Mouse (Mus musculus): ENCODE data around the gene Otulinl. TPM values are rescaled to one million over a fixed set of nuclear protein-coding genes. Genes with fewer than 3 reads are reported as not detected.

The Otulinl gene
- polyA plus RNA-seq, 1 experiment from 2014 or later, result 11.0 TPM

- no peak overlapping the region for H3K4me2 ChIP-seq (ENCODE audit: low read depth, low read length)
- H3K4me3 ChIP-seq (ENCODE audit: low read length), result no peak overlapping the region
- no peak overlapping the region for H3K27ac ChIP-seq (ENCODE audit: low read length)
- no peak for ATAC-seq
- H3K9ac ChIP-seq (ENCODE audit: low read depth, low read length), result no peak overlapping the region
- no peaks in the 10 kb centered on the region for H3K36me3 ChIP-seq (ENCODE audit: control insufficient read depth, insufficient read depth, low read length)
- WGBS, result 75% methylated on average over 8 of the region's 8 CpGs
- H3K4me1 ChIP-seq (ENCODE audit: control insufficient read depth, insufficient read depth, low read length), result no peaks in the 10 kb centered on the region
- H3K27me3 ChIP-seq (replicated peaks; ENCODE audit: control insufficient read depth, insufficient read depth, low read length), result no peaks in the 10 kb centered on the region
- H3K9me3 ChIP-seq (ENCODE audit: control insufficient read depth, low read length), result no peaks in the 10 kb centered on the region
These were observed 9.1 kb downstream of the Otulinl start for GRCm38 (mm10) chr15:27672259-27672658.

- WGBS, result 81% methylated on average over 10 of the region's 10 CpGs
These were observed 9.7 kb downstream of the Otulinl start for GRCm38 (mm10) chr15:27671612-27672245.

GRCm38 (mm10) chr15:27670708-27671107 lies 10.7 kb downstream of the Otulinl start:
- H3K4me3 ChIP-seq (ENCODE audit: low read length), result no peak overlapping the region
- no peaks in the 10 kb centered on the region for H3K4me1 ChIP-seq (ENCODE audit: control insufficient read depth, insufficient read depth, low read length)
- no peak overlapping the region for H3K4me2 ChIP-seq (ENCODE audit: low read depth, low read length)
- no peak overlapping the region for H3K27ac ChIP-seq (ENCODE audit: low read length)
- no peak for ATAC-seq
- H3K36me3 ChIP-seq (ENCODE audit: control insufficient read depth, insufficient read depth, low read length), result no peaks in the 10 kb centered on the region
- H3K9ac ChIP-seq (ENCODE audit: low read depth, low read length), result no peak overlapping the region
- H3K9me3 ChIP-seq (ENCODE audit: control insufficient read depth, low read length), result no peaks in the 10 kb centered on the region
- H3K27me3 ChIP-seq (replicated peaks; ENCODE audit: control insufficient read depth, insufficient read depth, low read length), result no peaks in the 10 kb centered on the region
- WGBS, result 79% methylated on average over 8 of the region's 8 CpGs

More at GRCm38 (mm10) chr15:27671612-27672245, 9.7 kb downstream of the Otulinl start:
- H3K4me1 ChIP-seq (ENCODE audit: control insufficient read depth, insufficient read depth, low read length), result no peaks in the 10 kb centered on the region
- ATAC-seq, result no peak
- no peaks in the 10 kb centered on the region for H3K27me3 ChIP-seq (replicated peaks; ENCODE audit: control insufficient read depth, insufficient read depth, low read length)
- no peak overlapping the region for H3K9ac ChIP-seq (ENCODE audit: low read depth, low read length)
- H3K36me3 ChIP-seq (ENCODE audit: control insufficient read depth, insufficient read depth, low read length), result no peaks in the 10 kb centered on the region
- no peak overlapping the region for H3K27ac ChIP-seq (ENCODE audit: low read length)
- H3K4me2 ChIP-seq (ENCODE audit: low read depth, low read length), result no peak overlapping the region
- H3K9me3 ChIP-seq (ENCODE audit: control insufficient read depth, low read length), result no peaks in the 10 kb centered on the region
- H3K4me3 ChIP-seq (ENCODE audit: low read length), result no peak overlapping the region

GRCm38 (mm10) chr15:27669931-27670411 lies 11.4 kb downstream of the Otulinl start:
- Histone ChIP-seq H3K4me1 (ENCODE audit: control insufficient read depth, insufficient read depth, low read length) (0 out of 2 replicates have a peak, but pooled peaks cover 4% of the 10 kb centered on the region), H3K27ac (ENCODE audit: low read length) (no peak overlapping the region), H3K9ac (ENCODE audit: low read depth, low read length) (no peak overlapping the region), H3K4me2 (ENCODE audit: low read depth, low read length) (no peak overlapping the region), H3K9me3 (ENCODE audit: control insufficient read depth, low read length) (no peaks in the 10 kb centered on the region), H3K4me3 (ENCODE audit: low read length) (no peak overlapping the region), H3K27me3 (replicated peaks; ENCODE audit: control insufficient read depth, insufficient read depth, low read length) (no peaks in the 10 kb centered on the region), H3K36me3 (ENCODE audit: control insufficient read depth, insufficient read depth, low read length) (no peaks in the 10 kb centered on the region)
- ATAC-seq, result no peak
- 85% methylated on average over 12 of the region's 12 CpGs for WGBS

- no peak overlapping the region for H3K9ac ChIP-seq (ENCODE audit: low read depth, low read length)
- H3K36me3 ChIP-seq (ENCODE audit: control insufficient read depth, insufficient read depth, low read length), result no peaks in the 10 kb centered on the region
- no peaks in the 10 kb centered on the region for H3K9me3 ChIP-seq (ENCODE audit: control insufficient read depth, low read length)
- no peak overlapping the region for H3K4me2 ChIP-seq (ENCODE audit: low read depth, low read length)
- H3K4me3 ChIP-seq (ENCODE audit: low read length), result no peak overlapping the region
- H3K27ac ChIP-seq (ENCODE audit: low read length), result no peak overlapping the region
- no peak for ATAC-seq
- H3K27me3 ChIP-seq (replicated peaks; ENCODE audit: control insufficient read depth, insufficient read depth, low read length), result no peaks in the 10 kb centered on the region
- H3K4me1 ChIP-seq (ENCODE audit: control insufficient read depth, insufficient read depth, low read length), result 0 out of 2 replicates have a peak, but pooled peaks cover 4% of the 10 kb centered on the region
- 80% methylated on average over 4 of the region's 4 CpGs for WGBS
These were observed 12.1 kb downstream of the Otulinl start for GRCm38 (mm10) chr15:27669276-27669675.

- Histone ChIP-seq H3K27me3 (replicated peaks; ENCODE audit: control insufficient read depth, insufficient read depth, low read length) (no peaks in the 10 kb centered on the region), H3K36me3 (ENCODE audit: control insufficient read depth, insufficient read depth, low read length) (no peaks in the 10 kb centered on the region), H3K27ac (ENCODE audit: low read length) (no peak overlapping the region), H3K4me3 (ENCODE audit: low read length) (no peak overlapping the region), H3K4me2 (ENCODE audit: low read depth, low read length) (no peak overlapping the region), H3K9me3 (ENCODE audit: control insufficient read depth, low read length) (no peaks in the 10 kb centered on the region), H3K9ac (ENCODE audit: low read depth, low read length) (no peak overlapping the region), H3K4me1 (ENCODE audit: control insufficient read depth, insufficient read depth, low read length) (0 out of 2 replicates have a peak, but pooled peaks cover 4% of the 10 kb centered on the region)
- no peak for ATAC-seq
- WGBS, result 87% methylated on average over 7 of the region's 7 CpGs
These were observed 12.8 kb downstream of the Otulinl start for GRCm38 (mm10) chr15:27668557-27668956.

GRCm38 (mm10) chr15:27668001-27668461 lies 13.3 kb downstream of the Otulinl start:
- H3K36me3 ChIP-seq (ENCODE audit: control insufficient read depth, insufficient read depth, low read length), result no peaks in the 10 kb centered on the region
- no peak overlapping the region for H3K4me3 ChIP-seq (ENCODE audit: low read length)
- no peak overlapping the region for H3K4me2 ChIP-seq (ENCODE audit: low read depth, low read length)
- H3K4me1 ChIP-seq (ENCODE audit: control insufficient read depth, insufficient read depth, low read length), result 0 out of 2 replicates have a peak, but pooled peaks cover 4% of the 10 kb centered on the region
- H3K27me3 ChIP-seq (replicated peaks; ENCODE audit: control insufficient read depth, insufficient read depth, low read length), result no peaks in the 10 kb centered on the region
- H3K9me3 ChIP-seq (ENCODE audit: control insufficient read depth, low read length), result no peaks in the 10 kb centered on the region
- H3K27ac ChIP-seq (ENCODE audit: low read length), result no peak overlapping the region
- no peak for ATAC-seq
- no peak overlapping the region for H3K9ac ChIP-seq (ENCODE audit: low read depth, low read length)
- WGBS, result 68% methylated on average over 9 of the region's 9 CpGs

- ATAC-seq, result no peak
- no peaks in the 10 kb centered on the region for H3K36me3 ChIP-seq (ENCODE audit: control insufficient read depth, insufficient read depth, low read length)
- WGBS, result 63% methylated on average over 9 of the region's 9 CpGs
- 0 out of 2 replicates have a peak, but pooled peaks cover 4% of the 10 kb centered on the region for H3K4me1 ChIP-seq (ENCODE audit: control insufficient read depth, insufficient read depth, low read length)
- no peaks in the 10 kb centered on the region for H3K9me3 ChIP-seq (ENCODE audit: control insufficient read depth, low read length)
- H3K27ac ChIP-seq (ENCODE audit: low read length), result no peak overlapping the region
- no peak overlapping the region for H3K4me2 ChIP-seq (ENCODE audit: low read depth, low read length)
- no peak overlapping the region for H3K9ac ChIP-seq (ENCODE audit: low read depth, low read length)
- no peaks in the 10 kb centered on the region for H3K27me3 ChIP-seq (replicated peaks; ENCODE audit: control insufficient read depth, insufficient read depth, low read length)
- no peak overlapping the region for H3K4me3 ChIP-seq (ENCODE audit: low read length)
These were observed 14.4 kb downstream of the Otulinl start for GRCm38 (mm10) chr15:27666911-27667539.

- H3K36me3 ChIP-seq (ENCODE audit: control insufficient read depth, insufficient read depth, low read length), result no peaks in the 10 kb centered on the region
- no peak overlapping the region for H3K27ac ChIP-seq (ENCODE audit: low read length)
- no peak overlapping the region for H3K4me3 ChIP-seq (ENCODE audit: low read length)
- peak; percentile 44; the same call in 1 of the 2 replicates for ATAC-seq
- 0 out of 2 replicates have a peak overlapping the region, but pooled peaks have one; percentile 26 for H3K4me2 ChIP-seq (ENCODE audit: low read depth, low read length)
- WGBS, result 43% methylated on average over 21 of the region's 21 CpGs
- H3K9me3 ChIP-seq (ENCODE audit: control insufficient read depth, low read length), result no peaks in the 10 kb centered on the region
- H3K4me1 ChIP-seq (ENCODE audit: control insufficient read depth, insufficient read depth, low read length), result 0 out of 2 replicates have a peak, but pooled peaks cover 4% of the 10 kb centered on the region
- no peaks in the 10 kb centered on the region for H3K27me3 ChIP-seq (replicated peaks; ENCODE audit: control insufficient read depth, insufficient read depth, low read length)
- H3K9ac ChIP-seq (ENCODE audit: low read depth, low read length), result no peak overlapping the region
These were observed 15.9 kb downstream of the Otulinl start for GRCm38 (mm10) chr15:27665392-27665911.
